Mouse (Mus musculus): ENCODE measurements around the gene Wscd1. TPM values are rescaled to one million over a fixed set of nuclear protein-coding genes. Genes with fewer than 3 reads are reported as not detected.

Wscd1 gene
- total RNA-seq, 2 experiments from 2014 or later: 5.4 to 5.5 TPM

DNA sequence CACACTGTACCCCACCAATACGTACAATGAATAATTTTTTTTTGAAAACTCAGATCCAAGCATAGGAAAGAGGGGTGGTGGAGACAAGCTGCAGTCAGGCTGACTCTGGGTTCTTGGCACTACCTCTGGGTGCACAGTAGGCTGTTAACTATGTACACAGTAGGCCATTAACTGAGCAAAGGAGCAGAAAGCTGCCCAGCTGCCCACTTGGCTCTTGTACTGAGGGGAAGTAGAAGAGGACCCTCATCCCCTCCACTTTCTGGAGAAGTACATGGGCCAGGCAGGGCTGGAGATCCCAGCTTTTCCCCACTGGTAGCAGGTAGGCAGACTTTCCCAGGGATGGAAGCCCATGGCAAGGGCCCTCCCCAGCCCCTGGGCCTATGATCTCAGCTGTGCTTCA is 16.7 kb downstream of the Wscd1 start:
- DNase-seq: no peak
- intact Hi-C loops (cut with DNase I; ENCODE audit: low total_unique reads): no loop called here

DNA sequence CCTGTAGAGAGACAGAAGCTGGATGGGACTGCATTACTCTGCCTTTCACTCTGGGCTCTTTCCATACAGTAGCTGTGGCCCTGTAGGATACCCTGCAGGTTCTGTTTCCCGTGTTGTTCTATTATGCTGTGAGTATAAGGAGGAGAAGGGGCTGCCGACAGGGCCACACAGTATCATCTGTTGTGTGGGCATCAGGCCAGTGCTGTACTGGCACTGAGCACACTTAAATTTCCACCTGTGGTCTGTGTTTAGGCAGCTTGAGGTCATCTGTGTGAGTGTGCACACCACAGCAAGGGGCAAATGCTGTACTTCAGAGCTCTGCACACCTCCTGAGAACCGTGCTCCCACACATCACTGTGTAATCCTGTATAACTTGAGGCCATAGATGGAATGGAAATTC is 18.0 kb downstream of the Wscd1 start:
- no peak for DNase-seq
- intact Hi-C loops (cut with DNase I; ENCODE audit: low total_unique reads): no loop called here

DNA sequence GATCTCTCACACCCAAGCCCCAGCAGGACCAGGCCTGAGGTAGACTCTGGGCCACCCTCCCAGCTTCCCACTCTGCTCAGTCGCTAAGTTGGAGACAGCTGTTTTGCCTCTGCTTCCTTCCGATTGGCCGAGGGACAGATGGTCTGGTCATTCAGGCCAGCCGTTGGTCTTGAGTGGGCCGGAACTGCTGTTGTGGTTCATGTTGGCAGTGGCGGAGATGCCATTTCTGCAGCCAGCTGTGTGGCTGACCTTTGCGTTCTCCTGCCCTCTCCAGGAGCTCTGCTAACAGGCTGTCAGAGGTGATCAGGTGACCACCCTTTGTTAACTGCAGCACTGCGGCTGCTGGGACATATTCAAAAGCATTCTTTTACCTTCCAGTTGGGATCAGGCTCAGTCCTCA is 20.0 kb downstream of the Wscd1 start:
- no peak for DNase-seq
- intact Hi-C loops (cut with DNase I; ENCODE audit: low total_unique reads): no loop called here

GRCm38 (mm10) chr11:71770479-71770878 is 20.8 kb downstream of the Wscd1 start:
- intact Hi-C loops (cut with DNase I; ENCODE audit: low total_unique reads): no loop called here
- DNase-seq: peak; percentile 38

GRCm38 (mm10) chr11:71771074-71771473 is 21.4 kb downstream of the Wscd1 start:
- intact Hi-C loops (cut with DNase I; ENCODE audit: low total_unique reads): no loop called here
- DNase-seq: no peak

- intact Hi-C loops (cut with DNase I; ENCODE audit: low total_unique reads): no loop called here
- DNase-seq: no peak
Observed at GRCm38 (mm10) chr11:71772056-71772455, 22.3 kb downstream of the Wscd1 start.

- intact Hi-C loops (cut with DNase I; ENCODE audit: low total_unique reads): no loop called here
- DNase-seq: no peak
Observed at GRCm38 (mm10) chr11:71772802-71773201, 23.1 kb downstream of the Wscd1 start.

DNA sequence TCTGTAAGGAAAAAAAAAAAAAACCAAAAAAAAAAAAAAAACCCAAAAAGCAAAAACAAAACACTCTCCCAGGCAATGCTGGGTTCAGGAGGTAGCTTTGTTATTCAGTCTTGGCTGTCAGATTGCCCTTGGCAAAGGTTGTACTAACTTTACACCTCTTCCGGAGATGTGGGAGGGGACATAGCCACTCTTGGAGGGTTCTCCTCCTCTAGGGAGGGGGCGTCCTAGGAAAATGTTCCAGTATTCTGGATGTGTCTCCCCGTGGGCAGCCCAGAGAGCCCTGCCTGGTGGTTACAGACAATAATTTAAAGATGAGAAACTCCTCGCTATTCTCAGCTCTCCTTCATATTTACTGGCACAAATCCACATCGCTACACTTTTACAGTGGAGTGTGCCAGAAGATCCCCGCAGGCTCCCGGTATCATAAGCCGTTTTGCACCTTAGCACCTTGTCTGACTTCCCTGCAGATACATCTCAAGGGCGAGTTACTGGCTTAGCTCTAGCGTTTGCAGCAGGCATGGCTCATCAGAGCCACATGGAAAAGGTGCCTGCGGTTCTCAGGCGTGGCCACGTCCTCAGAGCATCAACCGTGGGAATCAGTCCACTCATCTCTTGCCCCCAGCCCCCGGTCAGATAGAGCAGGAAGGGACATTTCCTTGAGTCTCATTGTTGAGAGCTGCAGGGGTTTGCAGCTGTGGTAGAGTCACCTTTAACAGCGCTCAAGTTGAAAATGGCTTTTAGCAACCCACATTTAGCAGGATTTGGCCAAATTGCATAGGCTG is 24.5 kb downstream of the Wscd1 start:
- no peak for DNase-seq
- intact Hi-C loops (cut with DNase I; ENCODE audit: low total_unique reads): no loop called here

DNA sequence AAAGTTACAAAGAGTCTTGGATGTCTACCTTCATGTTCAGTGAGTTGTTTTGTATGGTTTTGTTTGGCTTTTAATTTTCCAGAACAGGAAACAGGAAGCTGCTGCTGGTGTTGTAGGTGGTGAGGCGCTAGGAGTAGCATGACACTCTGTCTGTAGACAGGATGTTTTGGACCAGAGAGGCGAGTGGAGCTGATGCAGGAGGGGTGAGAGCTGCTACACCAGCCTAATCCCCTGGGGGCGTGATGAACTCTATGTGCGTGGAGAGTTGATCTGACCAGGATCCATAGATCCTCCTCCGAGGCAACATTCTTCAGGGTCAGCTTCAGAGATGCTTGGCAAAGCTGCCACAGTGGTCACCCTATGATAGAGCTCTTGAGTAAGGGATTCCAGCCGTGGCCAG is 25.3 kb downstream of the Wscd1 start:
- intact Hi-C loops (cut with DNase I; ENCODE audit: low total_unique reads): no loop called here
- no peak for DNase-seq

DNA sequence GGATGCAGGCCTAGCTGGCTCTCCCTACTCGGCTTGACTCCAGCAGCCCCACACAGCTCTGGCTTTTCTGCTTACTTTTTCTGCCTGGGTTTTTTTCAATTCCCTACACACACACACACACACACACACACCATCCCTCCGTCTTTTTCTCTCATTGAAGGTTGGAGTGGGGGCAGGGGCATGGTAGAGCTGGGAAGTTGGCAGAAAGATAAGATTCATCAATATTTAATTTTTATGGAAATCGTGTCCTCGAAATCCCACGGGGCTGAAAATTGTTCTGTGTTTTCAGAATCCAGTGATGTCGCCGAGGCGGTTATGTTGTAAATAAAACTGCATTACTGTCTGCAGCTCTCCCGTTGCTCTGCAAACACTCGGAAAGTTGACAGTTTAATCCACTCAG is 29.9 kb downstream of the Wscd1 start:
- intact Hi-C loops (cut with DNase I; ENCODE audit: low total_unique reads): no loop called here
- DNase-seq: no peak

- intact Hi-C loops (cut with DNase I; ENCODE audit: low total_unique reads): no loop called here
- DNase-seq: no peak
Observed at GRCm38 (mm10) chr11:71781737-71782354, 32.1 kb downstream of the Wscd1 start.

GRCm38 (mm10) chr11:71785499-71785898 is 35.8 kb downstream of the Wscd1 start:
- no peak for DNase-seq
- intact Hi-C loops (cut with DNase I; ENCODE audit: low total_unique reads): no loop called here

DNA sequence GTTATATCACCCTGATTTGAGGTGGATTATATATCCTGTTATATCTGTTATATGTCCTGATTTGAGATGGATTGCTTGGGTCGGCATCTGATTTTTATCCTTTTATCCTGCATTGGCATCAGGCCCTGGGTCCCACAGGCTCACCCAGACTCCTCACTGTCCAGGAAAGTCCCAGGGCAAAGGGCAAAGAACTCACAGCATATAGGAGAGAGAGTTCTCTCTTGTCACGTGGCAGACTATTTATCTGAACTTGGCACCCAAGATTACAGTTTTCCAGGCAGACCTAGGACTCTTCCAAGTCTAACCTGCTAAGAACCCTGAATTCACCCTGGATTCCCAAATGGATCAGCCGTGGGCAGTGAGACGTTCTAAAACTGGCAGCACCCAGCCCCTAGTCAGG is 38.5 kb downstream of the Wscd1 start:
- intact Hi-C loops (cut with DNase I; ENCODE audit: low total_unique reads): no loop called here
- no peak for DNase-seq

- no peak for DNase-seq
- intact Hi-C loops (cut with DNase I; ENCODE audit: low total_unique reads): no loop called here
Observed at GRCm38 (mm10) chr11:71790227-71790626, 40.5 kb downstream of the Wscd1 start.

DNA sequence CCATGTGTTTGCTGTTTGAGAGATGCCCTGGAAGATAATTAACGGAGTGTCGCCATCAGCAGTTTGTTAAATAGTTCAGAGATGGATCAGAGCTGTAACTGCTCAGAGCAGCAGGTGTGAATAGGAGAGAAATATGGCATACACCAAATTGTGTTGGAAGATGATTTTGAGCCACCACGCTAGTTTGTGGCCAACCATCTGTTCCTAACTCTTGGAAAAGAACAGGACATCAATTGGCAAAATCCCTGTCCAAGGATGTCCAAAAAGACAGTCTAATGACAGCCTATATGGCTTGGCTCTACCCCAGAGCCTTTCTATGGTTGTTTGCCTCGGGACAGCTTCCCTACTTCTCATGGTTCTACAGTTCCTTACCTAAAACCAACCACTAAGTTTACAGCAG is 49.5 kb downstream of the Wscd1 start:
- no peak for DNase-seq
- intact Hi-C loops (cut with DNase I; ENCODE audit: low total_unique reads): no loop called here

GRCm38 (mm10) chr11:71808521-71808920 is 58.8 kb downstream of the Wscd1 start:
- intact Hi-C loops (cut with DNase I; ENCODE audit: low total_unique reads): no loop called here
- DNase-seq: no peak

DNA sequence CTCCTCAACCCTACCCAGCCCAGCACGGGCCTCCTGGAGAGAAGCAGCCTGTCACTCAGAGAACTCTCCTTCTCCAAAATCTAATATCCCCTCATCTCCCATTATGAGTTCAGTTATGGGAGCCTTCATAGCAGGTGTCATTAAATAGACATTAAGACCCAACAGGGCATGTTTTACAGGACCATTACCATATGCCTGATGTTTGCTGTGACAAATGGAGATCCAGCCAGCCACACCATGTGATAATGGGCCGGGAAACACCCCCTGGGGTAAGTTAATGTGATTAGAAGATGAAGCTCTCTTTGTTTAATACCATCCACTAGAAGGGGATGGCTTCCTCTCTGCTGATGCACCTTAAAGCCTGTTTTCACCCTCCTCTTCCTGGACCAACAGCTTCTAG is 62.1 kb downstream of the Wscd1 start:
- intact Hi-C loops (cut with DNase I; ENCODE audit: low total_unique reads): no loop called here
- no peak for DNase-seq

GRCm38 (mm10) chr11:71812921-71813320 is 63.2 kb downstream of the Wscd1 start:
- intact Hi-C loops (cut with DNase I; ENCODE audit: low total_unique reads): no loop called here
- DNase-seq: no peak

DNA sequence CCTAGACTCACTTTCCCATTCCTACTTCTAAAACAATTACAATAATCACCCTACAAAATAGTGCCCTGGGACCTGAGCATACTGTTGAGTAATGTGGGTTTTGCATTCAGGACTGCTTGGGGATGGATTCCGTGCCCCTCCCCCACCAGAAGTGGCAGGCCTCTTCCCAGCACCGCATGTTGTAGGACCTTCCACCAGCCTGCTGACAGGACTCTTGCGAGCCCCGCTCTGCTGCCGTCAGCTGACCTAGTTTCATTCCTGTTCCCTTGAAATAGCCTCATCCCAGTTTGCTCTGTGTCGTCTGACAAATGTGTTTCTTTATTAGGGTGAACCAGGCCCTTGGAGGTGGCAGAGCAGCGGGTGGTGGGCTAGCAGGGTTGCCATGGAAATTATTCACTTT is 64.8 kb downstream of the Wscd1 start:
- no peak for DNase-seq
- intact Hi-C loops (cut with DNase I; ENCODE audit: low total_unique reads): no loop called here

DNA sequence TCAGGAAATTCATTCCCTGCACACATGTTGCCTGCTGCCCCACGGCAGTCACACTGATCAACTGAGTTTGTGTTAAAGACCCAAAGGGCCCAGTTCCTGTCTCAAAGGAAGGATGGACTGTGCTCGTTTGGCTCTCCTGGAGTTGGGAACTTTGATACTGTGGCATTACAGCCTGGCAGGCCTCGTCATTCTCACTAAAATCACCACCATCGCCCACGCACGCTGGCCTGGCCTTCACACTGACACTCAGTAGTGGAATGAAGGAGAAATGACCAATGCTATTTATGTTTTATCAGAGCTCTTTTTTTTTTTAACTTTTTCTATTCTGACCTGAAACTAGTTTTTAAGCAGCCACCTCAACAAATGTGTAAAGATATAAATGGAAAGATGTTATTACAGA is 65.6 kb downstream of the Wscd1 start:
- DNase-seq: no peak
- intact Hi-C loops (cut with DNase I; ENCODE audit: low total_unique reads): no loop called here

- intact Hi-C loops (cut with DNase I; ENCODE audit: low total_unique reads): no loop called here
- no peak for DNase-seq
Observed at GRCm38 (mm10) chr11:71816918-71817317, 67.2 kb downstream of the Wscd1 start.
